Mouse (Mus musculus) kidney, embryonic 15.5 days (tissue): ENCODE measurements around the gene Snapc3. TPM values are rescaled to one million over a fixed set of nuclear protein-coding genes. Genes with fewer than 3 reads are reported as not detected.
A peak's percentile ranks its signal among the peaks of the same experiment; 100 is the strongest.

Experiments used
- ATAC-seq: fragments of 200-750 bp; cut with Nextera tagmentation; replicated peaks from 2 replicates; pipeline ENCODE4 v1.8.0; 2017; ENCODE audit warnings: moderate TSS enrichment; ENCODE audit not compliant: low FRiP score
- H3K27ac ChIP-seq: fragments of 300-500 bp; sonication (generic); 2 replicates; pipeline ENCODE4 v1.5.1; 2015; ENCODE audit warnings: mild to moderate bottlenecking, inconsistent platforms
- H3K27me3 ChIP-seq: fragments of 300-500 bp; sonication (generic); 2 replicates; pipeline ENCODE4 v1.6.1; 2015; ENCODE audit warnings: inconsistent platforms
- H3K36me3 ChIP-seq: fragments of 300-500 bp; sonication (generic); 2 replicates; pipeline ENCODE4 v1.6.1; 2015; ENCODE audit warnings: inconsistent platforms
- H3K4me1 ChIP-seq: fragments of 300-500 bp; sonication (generic); 2 replicates; pipeline ENCODE4 v1.6.1; 2015; ENCODE audit warnings: inconsistent platforms
- H3K4me2 ChIP-seq: fragments of 300-500 bp; sonication (generic); 2 replicates; pipeline ENCODE4 v1.6.1; 2015; ENCODE audit warnings: moderate library complexity, mild to moderate bottlenecking, inconsistent platforms
- H3K4me3 ChIP-seq: fragments of 300-500 bp; sonication (generic); replicated peaks from 2 replicates; pipeline ENCODE4 v1.5.1; 2015; ENCODE audit warnings: mild to moderate bottlenecking, inconsistent platforms
- H3K9ac ChIP-seq: fragments of 300-500 bp; sonication (generic); 2 replicates; pipeline ENCODE4 v1.6.1; 2015; ENCODE audit warnings: mild to moderate bottlenecking, inconsistent platforms
- H3K9me3 ChIP-seq: fragments of 300-500 bp; sonication (generic); replicated peaks from 2 replicates; pipeline ENCODE4 v1.6.1; 2016; ENCODE audit warnings: inconsistent platforms
- WGBS: fragments of 180-500 bp; shearing (Covaris S2); methylation state at CpG from one replicate; pipeline ENCODE4 v1.1.7; 2015; ENCODE audit warnings: mixed read lengths; 5-methylcytosine and 5-hydroxymethylcytosine counted together
- polyA plus RNA-seq: library from polyadenylated mRNA; unstranded; fragments of >200 nt; fragmentation: Nextera tagmentation; extraction: Ambion mirVana; gene quantifications from 2 replicates; pipeline ENCODE4 v1.2.1, GENCODE M21; 2015

The Snapc3 gene
- 43.2 TPM in 2 replicates for polyA plus RNA-seq

DNA sequence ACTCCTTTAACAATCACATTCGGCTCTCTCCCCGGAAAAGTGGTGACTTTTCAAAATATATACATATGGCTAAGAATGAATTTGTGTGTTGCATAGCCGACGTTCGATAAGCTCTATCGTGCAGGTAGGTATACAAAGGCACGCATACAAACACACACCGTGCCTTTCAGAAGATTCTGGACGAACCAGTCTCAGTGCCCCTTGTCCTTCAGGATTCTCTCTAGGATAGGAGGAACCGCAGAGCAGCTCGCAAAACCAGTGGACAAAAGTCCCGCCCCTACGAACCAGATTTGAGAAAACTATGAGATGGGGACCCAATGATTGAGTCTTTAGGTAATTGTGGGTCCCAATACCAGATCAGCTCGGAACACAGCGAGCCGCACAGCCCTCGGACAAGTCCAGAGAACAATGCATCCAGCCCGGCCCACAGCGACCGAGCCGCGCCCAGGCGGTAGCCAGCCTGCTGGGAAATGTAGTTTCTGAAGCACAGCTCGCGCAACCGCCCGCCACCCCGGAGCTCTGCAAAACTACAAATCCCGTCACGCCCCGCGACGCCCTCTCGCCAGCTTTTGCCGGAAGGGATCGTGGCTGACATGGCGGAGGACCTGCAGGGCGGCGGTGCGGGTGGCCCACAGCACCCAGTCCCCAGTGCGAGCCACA is at the start of gene Snapc3:
Gene Snapc3 (plus strand): TSS at position 565 of the 660 bp plus-strand sequence.
- Histone ChIP-seq H3K9ac (peak within 1 kb of the TSS; percentile 82), H3K4me1 (peaks cover 22% of the 10 kb centered on the region), H3K4me3 (peak within 1 kb of the TSS; percentile 84), H3K36me3 (peaks cover 15% of the 10 kb centered on the region), H3K4me2 (peak within 1 kb of the TSS; percentile 62), H3K27ac (peak within 1 kb of the TSS; percentile 88), H3K9me3 (no peaks in the 10 kb centered on the region), H3K27me3 (no peaks in the 10 kb centered on the region)
- ATAC-seq, result peak; percentile 100
- under 1% methylated on average over 41 of the region's 41 CpGs for WGBS

GRCm38 (mm10) chr4:83373381-83373780 is 44.1 kb upstream of the Snapc3 start:
- H3K27me3 ChIP-seq, result no peaks in the 10 kb centered on the region
- no peak overlapping the region for H3K9ac ChIP-seq
- H3K4me3 ChIP-seq, result no peak overlapping the region
- no peaks in the 10 kb centered on the region for H3K36me3 ChIP-seq
- no peaks in the 10 kb centered on the region for H3K9me3 ChIP-seq
- no peak overlapping the region for H3K4me2 ChIP-seq
- 58% methylated on average over 4 of the region's 4 CpGs for WGBS
- no peak overlapping the region for H3K27ac ChIP-seq
- H3K4me1 ChIP-seq, result no peaks in the 10 kb centered on the region
- ATAC-seq, result no peak

DNA sequence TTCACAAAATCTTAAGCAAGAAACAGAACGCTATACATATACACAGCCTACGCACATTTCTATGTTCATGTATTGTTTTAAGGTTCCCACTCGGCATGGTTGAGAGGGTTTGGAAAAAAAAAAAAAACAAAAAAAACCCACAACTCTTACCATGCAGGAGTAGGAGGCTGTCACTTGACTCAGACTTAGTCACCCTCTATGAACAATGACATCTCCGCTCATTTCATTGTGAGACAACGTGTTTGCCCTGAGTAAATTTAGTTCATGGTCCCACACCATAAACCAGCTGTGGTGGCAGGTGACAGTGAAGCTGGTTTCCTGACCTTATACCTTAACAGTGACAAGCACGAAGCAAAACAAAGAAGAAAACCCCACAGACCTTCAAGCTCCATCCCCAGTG is 41.9 kb upstream of the Snapc3 start:
- 65% methylated on average over 6 of the region's 6 CpGs for WGBS
- H3K27ac ChIP-seq, result no peak overlapping the region
- H3K27me3 ChIP-seq, result no peaks in the 10 kb centered on the region
- H3K4me1 ChIP-seq, result no peaks in the 10 kb centered on the region
- no peak for ATAC-seq
- no peaks in the 10 kb centered on the region for H3K9me3 ChIP-seq
- H3K4me2 ChIP-seq, result no peak overlapping the region
- no peak overlapping the region for H3K4me3 ChIP-seq
- H3K36me3 ChIP-seq, result no peaks in the 10 kb centered on the region
- H3K9ac ChIP-seq, result no peak overlapping the region

DNA sequence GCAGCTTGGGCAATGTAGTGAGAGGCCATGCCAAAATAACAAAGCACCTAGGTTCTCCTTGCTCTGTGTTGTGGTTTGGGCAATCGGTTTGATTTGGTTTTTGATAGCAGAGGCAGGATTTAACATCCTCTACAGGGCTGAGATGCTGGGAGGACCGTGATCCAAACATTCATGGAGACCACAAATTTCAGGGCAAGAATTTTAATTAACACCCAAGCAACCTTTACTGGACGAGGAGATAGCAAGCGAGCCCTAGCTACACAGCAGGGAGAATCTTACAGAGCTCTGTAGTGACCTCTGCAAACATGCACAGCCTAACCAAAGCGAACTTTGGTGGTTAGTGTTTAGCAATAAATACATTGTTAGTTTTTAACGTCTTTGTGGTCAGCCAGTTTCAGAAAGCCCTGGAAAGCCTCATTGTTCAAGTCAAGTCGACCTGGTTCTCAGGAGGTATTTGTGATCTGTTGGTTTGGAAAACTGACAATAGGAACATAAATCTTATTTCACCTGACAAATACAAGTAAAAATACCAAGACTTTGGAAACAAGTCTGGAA is 41.0 kb upstream of the Snapc3 start:
- Histone ChIP-seq H3K4me1 (no peaks in the 10 kb centered on the region), H3K27me3 (no peaks in the 10 kb centered on the region), H3K27ac (no peak overlapping the region), H3K4me2 (no peak overlapping the region), H3K9me3 (no peaks in the 10 kb centered on the region), H3K36me3 (no peaks in the 10 kb centered on the region), H3K4me3 (no peak overlapping the region), H3K9ac (no peak overlapping the region)
- WGBS, result 73% methylated on average over 7 of the region's 7 CpGs
- no peak for ATAC-seq

DNA sequence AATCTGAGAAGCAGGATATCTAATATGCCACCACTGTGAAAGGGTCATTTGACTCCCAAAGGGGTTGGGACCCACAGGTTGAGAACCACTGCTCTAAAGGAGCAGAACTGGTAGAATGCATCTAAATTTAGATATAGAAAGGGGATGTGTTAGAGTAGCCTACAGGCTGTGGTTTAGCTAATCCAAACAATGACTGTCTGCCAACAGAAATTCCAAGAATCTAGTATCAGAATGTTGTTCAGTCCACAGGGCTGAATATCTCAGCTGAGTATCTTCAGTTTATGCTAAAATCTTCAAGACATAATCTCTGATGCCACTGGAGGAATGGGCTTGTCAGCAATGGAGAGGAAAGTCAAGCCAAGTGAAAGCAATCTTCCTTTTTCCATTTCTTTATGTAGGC is 38.5 kb upstream of the Snapc3 start:
- Histone ChIP-seq H3K4me2 (no peak overlapping the region), H3K9ac (no peak overlapping the region), H3K4me1 (no peaks in the 10 kb centered on the region), H3K9me3 (no peaks in the 10 kb centered on the region), H3K27ac (no peak overlapping the region), H3K27me3 (no peaks in the 10 kb centered on the region), H3K4me3 (no peak overlapping the region), H3K36me3 (no peaks in the 10 kb centered on the region)
- no peak for ATAC-seq

GRCm38 (mm10) chr4:83379746-83380145 is 37.8 kb upstream of the Snapc3 start:
- Histone ChIP-seq H3K4me2 (no peak overlapping the region), H3K9me3 (no peaks in the 10 kb centered on the region), H3K9ac (no peak overlapping the region), H3K4me1 (no peaks in the 10 kb centered on the region), H3K36me3 (no peaks in the 10 kb centered on the region), H3K27me3 (no peaks in the 10 kb centered on the region), H3K27ac (no peak overlapping the region), H3K4me3 (no peak overlapping the region)
- WGBS, result 86% methylated on average over 6 of the region's 6 CpGs
- no peak for ATAC-seq

DNA sequence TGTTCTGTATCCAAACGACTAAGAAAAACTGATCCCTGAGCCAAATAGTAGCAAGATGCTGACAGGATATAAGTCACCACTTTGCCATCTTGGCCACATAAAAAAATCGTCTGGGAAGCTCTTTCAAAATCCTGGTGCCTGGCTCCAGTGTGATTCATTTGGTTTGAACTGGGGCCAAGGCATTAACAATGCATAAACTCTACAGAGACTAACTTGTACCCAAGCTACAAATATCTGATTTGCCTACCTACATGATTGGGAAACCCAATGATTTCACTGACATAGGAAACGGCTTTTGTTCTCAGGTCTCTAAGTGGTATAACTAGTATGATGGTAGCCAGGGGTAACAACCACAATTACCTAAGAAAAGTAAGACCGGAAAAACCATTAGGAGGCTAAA is 37.3 kb upstream of the Snapc3 start:
- 78% methylated on average over 4 of the region's 4 CpGs for WGBS
- Histone ChIP-seq H3K27ac (no peak overlapping the region), H3K9me3 (no peaks in the 10 kb centered on the region), H3K4me3 (no peak overlapping the region), H3K27me3 (no peaks in the 10 kb centered on the region), H3K9ac (no peak overlapping the region), H3K4me2 (no peak overlapping the region), H3K4me1 (no peaks in the 10 kb centered on the region), H3K36me3 (no peaks in the 10 kb centered on the region)
- ATAC-seq, result no peak

GRCm38 (mm10) chr4:83383899-83384490 is 33.5 kb upstream of the Snapc3 start:
- H3K4me1 ChIP-seq, result no peaks in the 10 kb centered on the region
- H3K9ac ChIP-seq, result no peak overlapping the region
- no peaks in the 10 kb centered on the region for H3K9me3 ChIP-seq
- no peak overlapping the region for H3K4me2 ChIP-seq
- H3K36me3 ChIP-seq, result no peaks in the 10 kb centered on the region
- no peak overlapping the region for H3K4me3 ChIP-seq
- H3K27ac ChIP-seq, result no peak overlapping the region
- WGBS, result 59% methylated on average over 6 of the region's 6 CpGs
- no peak for ATAC-seq
- no peaks in the 10 kb centered on the region for H3K27me3 ChIP-seq

DNA sequence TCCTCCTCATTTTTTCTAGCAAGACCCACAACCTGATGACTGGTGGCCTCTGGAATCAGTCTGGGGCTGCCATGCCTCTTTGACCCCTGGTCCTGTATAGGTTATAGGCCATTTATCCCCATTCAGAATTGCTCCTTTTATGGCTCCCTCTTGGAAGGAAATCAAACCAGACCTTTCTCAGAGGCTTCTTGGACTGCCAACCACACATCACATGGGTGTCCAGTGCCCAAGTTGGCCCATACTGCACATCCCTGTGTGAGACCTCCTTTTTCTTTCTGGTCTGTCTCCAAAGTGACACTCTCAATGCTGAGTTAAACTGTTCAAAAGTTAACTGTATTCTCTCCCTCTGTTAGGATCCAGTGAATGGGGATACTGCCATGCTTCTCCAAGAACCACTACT is 32.4 kb upstream of the Snapc3 start:
- Histone ChIP-seq H3K4me3 (no peak overlapping the region), H3K36me3 (no peaks in the 10 kb centered on the region), H3K9me3 (no peaks in the 10 kb centered on the region), H3K4me1 (no peaks in the 10 kb centered on the region), H3K27me3 (no peaks in the 10 kb centered on the region), H3K27ac (no peak overlapping the region), H3K4me2 (no peak overlapping the region), H3K9ac (no peak overlapping the region)
- no peak for ATAC-seq

- Histone ChIP-seq H3K36me3 (no peaks in the 10 kb centered on the region), H3K27me3 (no peaks in the 10 kb centered on the region), H3K4me1 (no peaks in the 10 kb centered on the region), H3K27ac (no peak overlapping the region), H3K9me3 (no peaks in the 10 kb centered on the region), H3K9ac (no peak overlapping the region), H3K4me2 (no peak overlapping the region), H3K4me3 (no peak overlapping the region)
- WGBS, result 11% methylated on average over 2 of the region's 2 CpGs
- ATAC-seq, result no peak
Measured at GRCm38 (mm10) chr4:83390551-83390950, 27.0 kb upstream of the Snapc3 start.

DNA sequence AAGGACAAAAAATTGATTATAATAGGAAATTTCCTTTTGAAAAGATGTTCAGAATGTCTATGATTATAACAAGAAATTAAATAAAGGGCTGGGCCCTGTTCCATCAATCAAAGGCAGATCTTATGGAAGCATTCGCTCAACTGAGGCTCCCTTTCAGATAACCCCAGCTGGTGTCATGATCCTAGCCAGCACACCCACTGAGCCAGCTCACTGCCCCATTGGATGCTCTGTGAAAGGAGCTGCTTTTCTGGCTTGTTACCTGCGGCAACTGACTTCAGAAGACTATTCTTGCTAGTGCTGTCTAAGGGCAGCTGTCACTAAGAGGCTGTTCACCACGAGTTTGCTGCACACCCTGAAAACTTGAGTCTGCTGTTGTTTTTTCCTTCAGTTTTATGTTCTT is 25.6 kb upstream of the Snapc3 start:
- Histone ChIP-seq H3K4me1 (no peaks in the 10 kb centered on the region), H3K36me3 (no peaks in the 10 kb centered on the region), H3K27ac (no peak overlapping the region), H3K4me2 (no peak overlapping the region), H3K4me3 (no peak overlapping the region), H3K27me3 (no peaks in the 10 kb centered on the region), H3K9ac (no peak overlapping the region), H3K9me3 (no peaks in the 10 kb centered on the region)
- no peak for ATAC-seq
- WGBS, result 46% methylated on average over 3 of the region's 3 CpGs

GRCm38 (mm10) chr4:83393733-83394132 is 23.8 kb upstream of the Snapc3 start:
- WGBS, result 90% methylated on average over 1 of the region's 1 CpGs
- no peak overlapping the region for H3K4me3 ChIP-seq
- ATAC-seq, result no peak

GRCm38 (mm10) chr4:83396346-83396745 is 21.2 kb upstream of the Snapc3 start:
- H3K9ac ChIP-seq, result no peak overlapping the region
- no peak overlapping the region for H3K4me3 ChIP-seq
- no peaks in the 10 kb centered on the region for H3K4me1 ChIP-seq
- no peaks in the 10 kb centered on the region for H3K27me3 ChIP-seq
- no peak overlapping the region for H3K27ac ChIP-seq
- no peaks in the 10 kb centered on the region for H3K9me3 ChIP-seq
- H3K4me2 ChIP-seq, result no peak overlapping the region
- 96% methylated on average over 4 of the region's 4 CpGs for WGBS
- no peak for ATAC-seq
- H3K36me3 ChIP-seq, result no peaks in the 10 kb centered on the region

More at GRCm38 (mm10) chr4:83393733-83394132, 23.8 kb upstream of the Snapc3 start:
- H3K4me1 ChIP-seq, result no peaks in the 10 kb centered on the region
- H3K27ac ChIP-seq, result no peak overlapping the region
- H3K9me3 ChIP-seq, result no peaks in the 10 kb centered on the region
- no peaks in the 10 kb centered on the region for H3K36me3 ChIP-seq
- H3K27me3 ChIP-seq, result no peaks in the 10 kb centered on the region
- no peak overlapping the region for H3K4me2 ChIP-seq
- H3K9ac ChIP-seq, result no peak overlapping the region
